Mouse (Mus musculus): ENCODE measurements at regions not wholly inside any gene's neighbourhood (a gene's known extent, or its start where the extent isn't known, plus 50 kb on each side); places are given as distances from the start of the nearest gene placed in this dataset.

- no peak for DNase-seq
Observed at GRCm38 (mm10) chr17:64229225-64229976, 102.3 kb downstream of the Pja2 start.

- peak; percentile 41 for DNase-seq
Observed at GRCm38 (mm10) chr17:64214599-64214998, 117.1 kb downstream of the Pja2 start.

- no peak for DNase-seq
Observed at GRCm38 (mm10) chr17:64213251-64213650, 118.5 kb downstream of the Pja2 start.

GRCm38 (mm10) chr17:64211281-64211680 is 120.4 kb downstream of the Pja2 start:
- DNase-seq: no peak

- DNase-seq: no peak
Observed at GRCm38 (mm10) chr17:64210366-64210765, 121.3 kb downstream of the Pja2 start.

- DNase-seq: no peak
Observed at GRCm38 (mm10) chr17:64209640-64210039, 122.1 kb downstream of the Pja2 start.

GRCm38 (mm10) chr17:64208152-64208855 is 123.4 kb downstream of the Pja2 start:
- DNase-seq: no peak

- DNase-seq: no peak
Observed at GRCm38 (mm10) chr17:64206196-64206718, 125.5 kb downstream of the Pja2 start.

- no peak for DNase-seq
Observed at GRCm38 (mm10) chr17:64203611-64204010, 128.1 kb downstream of the Pja2 start.

- DNase-seq: no peak
Observed at GRCm38 (mm10) chr17:64202248-64202647, 129.5 kb downstream of the Pja2 start.

- DNase-seq: no peak
Observed at GRCm38 (mm10) chr17:64201609-64202008, 130.1 kb downstream of the Pja2 start.

- DNase-seq: no peak
Observed at GRCm38 (mm10) chr17:64200092-64200877, 131.4 kb downstream of the Pja2 start.

GRCm38 (mm10) chr17:64199241-64199933 is 132.3 kb downstream of the Pja2 start:
- DNase-seq: no peak

- DNase-seq: no peak
Observed at GRCm38 (mm10) chr17:64196437-64196836, 135.3 kb downstream of the Pja2 start.

GRCm38 (mm10) chr17:64193055-64193454 is 138.7 kb downstream of the Pja2 start:
- no peak for DNase-seq
